Comparison of ENCODE assay signal across 9 mouse cellular contexts in genomic region chr15:89059161-89059931, GRCm38 (mm10). TPM values are rescaled to one million over a fixed set of nuclear protein-coding genes. Genes with fewer than 3 reads are reported as not detected.
DNase-seq lines count a peak whose midpoint lies in the region; ATAC-seq and TF ChIP-seq lines count a peak whose summit lies in the region.
"Had no signal": no experiment of that assay in that cellular context is flagged by ENCODE, and none has a peak within 500 bp of the region (broad histone marks: within the 10 kb centered on the region; RNA-seq: fewer than 3 reads in every experiment).

Gene Panx2, plus strand, starts transcription at chr15:89059734.

- 5% methylated on average over 57 of the region's 57 CpGs for WGBS in thymus, adult 2 months

- peaks cover 8% of the 10 kb centered on the region; the same call in 1 of the 2 replicates for H3K27me3 ChIP-seq in thymus, adult 2 months (ENCODE audit: control insufficient read depth, insufficient read depth, low read length)
- peaks cover 92% of the 10 kb centered on the region for H3K27me3 ChIP-seq in myocyte (ENCODE audit: control insufficient read depth, insufficient read depth, insufficient read length)

- peak within 1 kb of the TSS; percentile 72 for H3K4me3 ChIP-seq in gastrocnemius, adult 2 months
- peak within 1 kb of the TSS; percentile 4; the same call in 1 of the 2 replicates for H3K4me3 ChIP-seq in thymus, adult 2 months (ENCODE audit: control insufficient read depth, insufficient read depth, low read length)
- H3K4me3 ChIP-seq in myocyte, result no peak within 1 kb of the TSS

- no peak for TF ChIP-seq CTCF in gastrocnemius, adult 2 months (IDR thresholded peaks at IDR 0.05)
- TF ChIP-seq CTCF in thymus, adult 2 months (IDR thresholded peaks at IDR 0.05; ENCODE audit: borderline replicate concordance, control insufficient read depth, extremely low read depth, insufficient read depth, low read length, poor library complexity), result no peak

- no peak within 1 kb of the TSS for H3K27ac ChIP-seq in gastrocnemius, adult 2 months
- no peak within 1 kb of the TSS for H3K27ac ChIP-seq in thymus, adult 2 months (ENCODE audit: control insufficient read depth, insufficient read depth, low read length)

- peak; percentile 49 for ATAC-seq in granulocyte monocyte progenitor cell, adult 5-6 weeks (replicated peaks; ENCODE audit: poor library complexity, severe bottlenecking)

- no peak for DNase-seq in gastrocnemius, adult 2 months
- no peak for DNase-seq in gastrocnemius, adult 8-10 months (ENCODE audit: low spot score in 2 of 2)
- no peak for DNase-seq in thymus, adult 2 months
- no peak for DNase-seq in thymus, postnatal 0 days (ENCODE audit: low spot score)
- peak; percentile 37 to 55 for DNase-seq in left cerebral cortex, postnatal 14 days (ENCODE audit: low spot score in 2 of 2)
- no peak for DNase-seq in gastrocnemius, postnatal 36 days

- H3K79me2 ChIP-seq in myocyte (ENCODE audit: control insufficient read depth, insufficient read depth), result no peaks in the 10 kb centered on the region

- TF ChIP-seq POLR2A in thymus, adult 2 months (IDR thresholded peaks at IDR 0.05; ENCODE audit: control insufficient read depth, extremely low read depth, insufficient read depth, low read length, poor library complexity), result no peak
- no peak for TF ChIP-seq POLR2A in myocyte (IDR thresholded peaks at IDR 0.05; ENCODE audit: insufficient read length, low read depth)

- intact Hi-C loops in gastrocnemius, adult 2 months (cut with DNase I), result no loop called here
- intact Hi-C loops in left cerebral cortex, postnatal 14 days (cut with DNase I), result no loop called here
- intact Hi-C loops in gastrocnemius, postnatal 36 days (cut with DNase I), result no loop called here

- H3K36me3 ChIP-seq in thymus, adult 2 months (ENCODE audit: control insufficient read depth, insufficient read depth, low read length), result no peaks in the 10 kb centered on the region
- no peaks in the 10 kb centered on the region for H3K36me3 ChIP-seq in myocyte (ENCODE audit: control insufficient read depth, insufficient read depth)

- H3ac ChIP-seq in myocyte (ENCODE audit: control insufficient read depth, insufficient read length), result no peak within 1 kb of the TSS

- H3K4me2 ChIP-seq in myocyte (ENCODE audit: low read depth), result peak within 1 kb of the TSS; percentile 3

- H3K4me1 ChIP-seq in thymus, adult 2 months (replicated peaks; ENCODE audit: control insufficient read depth, insufficient read depth, low read length), result peaks cover 4% of the 10 kb centered on the region; the same call in 1 of the 2 replicates

TF ChIP-seq in myocyte, 11 proteins besides CTCF, POLR2A, EP300 and RAD21:
- no peak for TF ChIP-seq POLR2AphosphoS2 (IDR thresholded peaks at IDR 0.05; ENCODE audit: insufficient read length, low read depth)
- no peak for TF ChIP-seq CEBPB (IDR thresholded peaks at IDR 0.05; ENCODE audit: insufficient read depth, poor library complexity, severe bottlenecking)
- TF ChIP-seq USF1 (IDR thresholded peaks at IDR 0.05; ENCODE audit: low read depth), result no peak
- TF ChIP-seq MYOD1 (IDR thresholded peaks at IDR 0.05; ENCODE audit: control insufficient read depth in 1 of 3, insufficient read length in 2 of 3, low read depth in 2 of 3), result no peak
- no peak for TF ChIP-seq E2F4 (IDR thresholded peaks at IDR 0.05; ENCODE audit: insufficient read depth)
- no peak for TF ChIP-seq REST (IDR thresholded peaks at IDR 0.05; ENCODE audit: insufficient read depth, insufficient read length)
- TF ChIP-seq MAX (IDR thresholded peaks at IDR 0.05; ENCODE audit: low read depth), result no peak
- no peak for TF ChIP-seq TCF3 (IDR thresholded peaks at IDR 0.05; ENCODE audit: insufficient read length, low read depth)
- no peak for TF ChIP-seq SRF (IDR thresholded peaks at IDR 0.05; ENCODE audit: control insufficient read depth, insufficient read length, low read depth)
- TF ChIP-seq TCF12 (IDR thresholded peaks at IDR 0.05; ENCODE audit: insufficient read depth, poor library complexity, severe bottlenecking), result no peak
- no peak for TF ChIP-seq MYOG (IDR thresholded peaks at IDR 0.05; ENCODE audit: control insufficient read depth in 1 of 3, insufficient read depth in 1 of 3, insufficient read length in 2 of 3, low read depth in 2 of 3)
TF ChIP-seq in myocyte: peak in this region for 0.

RNA-seq across cellular contexts. Expression of gene Panx2, which starts in this region (rescaled TPM):
- not detected for total RNA-seq in gastrocnemius, adult 2 months (2021)
- total RNA-seq in gastrocnemius, adult 8-10 months (2022), result not detected
- 0.04 and 0.15 TPM in 2 replicates for polyA plus RNA-seq in thymus, adult 2 months (2012; rRNA removed)
- 0.04 and 0.06 TPM in 2 replicates for polyA plus RNA-seq in thymus, postnatal 0 days (2015; fragmentation: Nextera tagmentation; extraction: Ambion mirVana)
- not detected in 2 replicates for total RNA-seq in granulocyte monocyte progenitor cell, adult 5-6 weeks (2014; fragmentation: Nextera tagmentation)
- not detected in 2 replicates for total RNA-seq in granulocyte monocyte progenitor cell, adult 5-6 weeks (2017)
- 100 to 1,000 TPM; 101 to 120 TPM for total RNA-seq in left cerebral cortex, postnatal 14 days (2021)
- polyA plus RNA-seq in myocyte (2012; fragmentation: generic; extraction: Trizol), result not detected
- not detected for total RNA-seq in gastrocnemius, postnatal 36 days (2021)
- polyA plus RNA-seq: C2C12 had no signal

Comparison
In these comparisons a context has a peak if more than half of its experiments do, and no peak if none do; other contexts are left out.
1. RNA of gene Panx2 (total RNA-seq): 101 to 120 TPM in left cerebral cortex, postnatal 14 days; not detected in gastrocnemius, postnatal 36 days, not detected in gastrocnemius, adult 2 months, not detected in gastrocnemius, adult 8-10 months and not detected in granulocyte monocyte progenitor cell, adult 5-6 weeks; every median in the first group is over 10 times any median in the second.
2. Peak in ATAC-seq in granulocyte monocyte progenitor cell, adult 5-6 weeks; RNA of the gene not detected or under 1 TPM.
3. DNase-seq: peak in left cerebral cortex, postnatal 14 days (2 of 2); none in gastrocnemius, adult 2 months (single experiment), gastrocnemius, adult 8-10 months (0 of 2), thymus, adult 2 months (single experiment), thymus, postnatal 0 days (single experiment) and gastrocnemius, postnatal 36 days (0 of 2).